Mouse (Mus musculus): ENCODE measurements around the gene Tsnaxip1.

Gene Tsnaxip1

GRCm38 (mm10) chr8:105826861-105827848, at the start of gene Tsnaxip1, which contains the start of gene Ranbp10:
TSS of gene Tsnaxip1 (plus strand) at chr8:105827731.
TSS of gene Ranbp10 (minus strand) at chr8:105827350.
- DNase-seq (ENCODE audit: low spot score): peak; percentile 96

- DNase-seq (ENCODE audit: low spot score): no peak
Measured at GRCm38 (mm10) chr8:105777833-105778232, 49.7 kb upstream of the Tsnaxip1 start.

- no peak for DNase-seq (ENCODE audit: low spot score)
Measured at GRCm38 (mm10) chr8:105780298-105780697, 47.2 kb upstream of the Tsnaxip1 start.

- DNase-seq (ENCODE audit: low spot score): peak; percentile 38
Measured at GRCm38 (mm10) chr8:105788241-105788640, 39.3 kb upstream of the Tsnaxip1 start.

GRCm38 (mm10) chr8:105788927-105789326, 38.6 kb upstream of the Tsnaxip1 start:
- no peak for DNase-seq (ENCODE audit: low spot score)

GRCm38 (mm10) chr8:105789626-105790025, 37.9 kb upstream of the Tsnaxip1 start:
- DNase-seq (ENCODE audit: low spot score): no peak

GRCm38 (mm10) chr8:105793331-105793730, 34.2 kb upstream of the Tsnaxip1 start:
- no peak for DNase-seq (ENCODE audit: low spot score)

- DNase-seq (ENCODE audit: low spot score): no peak
Measured at GRCm38 (mm10) chr8:105794009-105794598, 33.4 kb upstream of the Tsnaxip1 start.

- DNase-seq (ENCODE audit: low spot score): no peak
Measured at GRCm38 (mm10) chr8:105795785-105796184, 31.7 kb upstream of the Tsnaxip1 start.

- DNase-seq (ENCODE audit: low spot score): no peak
Measured at GRCm38 (mm10) chr8:105798408-105798807, 29.1 kb upstream of the Tsnaxip1 start.

- peak; percentile 86 for DNase-seq (ENCODE audit: low spot score)
Measured at GRCm38 (mm10) chr8:105799091-105799812, 28.3 kb upstream of the Tsnaxip1 start.

GRCm38 (mm10) chr8:105801153-105801904, 26.2 kb upstream of the Tsnaxip1 start:
- no peak for DNase-seq (ENCODE audit: low spot score)

GRCm38 (mm10) chr8:105804797-105805196, 22.7 kb upstream of the Tsnaxip1 start:
- no peak for DNase-seq (ENCODE audit: low spot score)

- DNase-seq (ENCODE audit: low spot score): no peak
Measured at GRCm38 (mm10) chr8:105805346-105805745, 22.2 kb upstream of the Tsnaxip1 start.

GRCm38 (mm10) chr8:105805964-105806363, 21.6 kb upstream of the Tsnaxip1 start:
- no peak for DNase-seq (ENCODE audit: low spot score)

GRCm38 (mm10) chr8:105807766-105808165, 19.8 kb upstream of the Tsnaxip1 start:
- no peak for DNase-seq (ENCODE audit: low spot score)

- DNase-seq (ENCODE audit: low spot score): no peak
Measured at GRCm38 (mm10) chr8:105808480-105808879, 19.1 kb upstream of the Tsnaxip1 start.

GRCm38 (mm10) chr8:105810245-105810786, 17.2 kb upstream of the Tsnaxip1 start:
- no peak for DNase-seq (ENCODE audit: low spot score)

GRCm38 (mm10) chr8:105811061-105811460, 16.5 kb upstream of the Tsnaxip1 start:
- DNase-seq (ENCODE audit: low spot score): no peak

- DNase-seq (ENCODE audit: low spot score): no peak
Measured at GRCm38 (mm10) chr8:105811543-105811942, 16.0 kb upstream of the Tsnaxip1 start.

GRCm38 (mm10) chr8:105812511-105812910, 15.0 kb upstream of the Tsnaxip1 start:
- no peak for DNase-seq (ENCODE audit: low spot score)
